Mouse (Mus musculus) skeletal muscle tissue, adult 2 months (tissue): ENCODE results near the gene Gm1604a.
"Not testable (repeated sequence)": the region's sequence is repeated elsewhere in the genome, so short reads cannot be mapped to it uniquely, and the experiment has no call there.

Source experiments
- DNase-seq: peaks from one replicate; pipeline ENCODE4 v3.0.0-alpha.2; 2012; ENCODE audit warnings: low read depth, low spot score

Gene Gm1604a

DNA sequence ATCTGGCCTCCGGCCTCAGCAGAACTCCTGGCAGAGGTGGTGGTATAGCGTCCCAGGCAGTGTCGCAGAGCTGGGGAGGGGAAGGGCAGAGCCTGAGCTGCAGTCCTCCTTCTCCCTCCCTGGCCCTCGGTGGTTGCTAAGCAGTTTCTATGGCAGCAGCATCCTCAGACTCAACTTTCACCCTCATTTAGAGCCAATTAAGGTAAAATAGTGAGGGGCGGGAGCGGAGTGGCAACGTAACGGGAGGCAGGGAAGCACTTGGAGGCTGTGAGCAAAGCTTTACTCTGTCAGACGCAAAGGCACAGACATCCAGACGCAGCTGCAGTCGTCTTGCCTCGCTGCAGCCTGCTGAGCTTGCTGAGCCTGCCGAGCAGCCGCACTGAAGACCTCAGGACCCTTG is at the start of gene Gm1604a:
Gene Gm1604a (plus strand): TSS at position 312 of the 400 bp plus-strand sequence.
- DNase-seq, result not testable (repeated sequence)

DNA sequence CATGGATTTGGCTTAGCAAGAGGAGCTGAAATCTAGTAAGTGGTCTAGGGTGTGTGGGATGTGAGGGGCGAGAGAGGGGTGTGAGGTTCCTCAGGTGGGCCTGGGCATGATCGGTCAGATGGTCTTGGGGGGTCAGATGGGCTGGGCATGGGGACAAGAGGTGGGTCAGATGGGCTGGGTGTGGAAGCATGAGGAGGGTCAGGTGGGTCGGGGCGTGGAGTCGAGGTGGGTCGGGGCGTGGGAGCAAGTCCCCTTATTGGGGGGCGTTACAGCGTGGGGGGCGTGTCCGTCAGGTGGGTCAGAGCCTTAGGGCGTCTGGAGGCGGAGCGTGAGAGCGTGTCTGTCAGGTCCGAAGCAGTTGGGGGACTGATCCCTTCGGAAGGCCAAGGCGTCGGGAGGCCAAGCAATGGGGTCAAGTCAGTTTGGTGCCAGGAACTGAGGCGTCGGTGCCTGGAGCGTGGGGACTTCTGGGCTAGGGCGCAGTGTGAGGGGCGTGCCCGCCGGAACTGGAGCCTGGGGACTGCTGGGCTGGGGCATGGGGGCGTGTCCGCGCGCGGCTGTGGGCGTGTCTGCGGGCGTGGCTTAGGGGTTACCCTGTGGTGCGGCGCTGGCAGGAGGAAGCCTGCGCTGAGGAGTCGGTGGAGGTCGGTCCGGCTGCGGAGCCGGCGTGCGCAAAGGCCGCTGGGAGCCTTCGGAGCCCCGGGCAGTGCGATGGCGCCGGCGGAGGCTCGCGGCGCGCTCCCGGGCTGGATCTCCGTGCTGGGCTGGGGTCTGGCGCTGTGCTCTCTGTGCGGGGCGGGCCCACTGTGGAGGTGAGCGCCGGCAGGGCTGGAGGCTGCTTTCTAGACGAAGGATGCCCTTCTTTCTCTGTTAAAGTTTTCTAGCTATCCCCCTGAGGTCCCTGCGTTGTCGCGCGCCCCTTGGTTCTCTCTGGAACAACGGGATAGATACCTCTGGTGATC is 46.8 kb upstream of the Gm1604a start, which contains the start of gene Gm49721:
Gene Gm49721 (plus strand): TSS at position 618 of the 962 bp plus-strand sequence.
- not testable (repeated sequence) for DNase-seq

- DNase-seq, result peak; percentile 18
Measured at GRCm38 (mm10) chr17:6979380-6979779, 46.0 kb upstream of the Gm1604a start.

DNA sequence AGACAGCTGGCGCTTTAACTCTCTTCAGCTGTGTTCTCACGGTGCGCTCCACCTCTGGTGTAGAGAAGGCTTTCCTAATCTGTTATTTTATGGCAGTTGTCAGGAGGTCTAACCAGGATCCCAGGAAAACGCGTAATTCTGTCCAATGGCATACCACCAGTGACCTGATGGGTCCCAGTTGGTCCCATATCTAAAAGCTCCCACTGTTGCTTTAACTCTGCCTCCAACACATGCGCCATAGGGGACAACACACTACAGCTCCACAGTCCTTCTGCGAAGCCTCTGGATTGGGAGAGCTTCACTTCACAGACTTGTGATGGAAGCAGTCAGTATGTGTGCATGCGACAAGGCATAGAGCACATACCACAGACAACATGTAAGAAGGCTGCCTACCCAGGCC is 45.2 kb upstream of the Gm1604a start:
- not testable (repeated sequence) for DNase-seq

- DNase-seq, result not testable (repeated sequence)
Measured at GRCm38 (mm10) chr17:6986118-6986517, 39.2 kb upstream of the Gm1604a start.

DNA sequence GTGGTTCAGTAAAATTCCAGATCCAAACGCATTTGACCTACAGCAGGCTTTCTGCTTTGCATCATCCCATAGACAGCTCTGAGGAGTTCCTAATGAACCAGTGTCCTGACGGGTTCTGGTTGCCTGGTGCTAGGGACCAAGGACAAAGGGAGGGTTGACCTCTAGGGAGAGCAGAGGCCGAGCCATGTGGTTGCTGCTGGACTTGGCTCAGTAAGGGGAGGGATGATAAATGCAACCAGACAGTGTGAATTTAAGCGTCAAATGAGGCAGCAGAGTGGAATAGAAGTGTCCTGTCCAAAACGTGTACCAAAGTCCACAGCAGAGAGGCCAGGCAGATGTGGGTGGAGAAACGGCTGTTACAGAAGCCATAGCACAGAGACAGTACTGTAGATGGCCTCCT is 29.9 kb upstream of the Gm1604a start:
- DNase-seq, result not testable (repeated sequence)

GRCm38 (mm10) chr17:6996826-6997225 is 28.5 kb upstream of the Gm1604a start:
- DNase-seq, result not testable (repeated sequence)

DNA sequence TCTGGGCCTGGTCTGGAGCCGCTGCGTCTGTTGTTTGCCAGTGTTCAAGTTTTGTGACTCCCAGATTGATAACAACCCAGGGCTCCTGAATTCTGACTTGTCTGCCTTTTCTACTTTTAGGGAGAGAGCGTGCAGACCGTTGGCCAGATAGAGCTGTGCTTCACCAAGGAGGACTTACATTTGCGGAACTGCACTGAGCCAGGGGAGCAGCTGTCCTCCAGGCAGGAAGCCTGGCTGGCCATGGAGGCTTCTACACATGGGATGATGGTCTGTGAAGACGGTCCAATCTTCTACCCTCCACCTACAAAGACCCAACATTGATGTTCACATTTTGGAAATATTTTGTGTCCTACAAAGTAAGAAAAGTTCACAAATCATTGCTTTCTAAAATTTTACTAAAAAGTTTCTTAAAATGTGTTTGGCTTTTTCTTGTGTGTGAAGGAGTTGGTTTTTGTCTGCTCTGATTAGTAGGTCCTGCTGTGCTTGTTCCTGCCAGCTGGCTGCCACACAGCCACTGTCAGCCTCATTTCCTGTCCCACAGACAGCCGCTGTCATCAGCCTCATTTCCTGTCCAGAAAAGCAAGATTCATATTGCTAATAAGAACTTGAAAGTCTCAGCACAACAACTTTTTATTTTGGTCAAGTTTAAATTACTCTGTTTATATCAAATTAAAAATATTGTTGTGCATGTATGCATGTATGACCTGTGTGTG is 27.4 kb upstream of the Gm1604a start:
- not testable (repeated sequence) for DNase-seq

- DNase-seq, result not testable (repeated sequence)
Measured at GRCm38 (mm10) chr17:7001790-7002585, 23.4 kb upstream of the Gm1604a start.

GRCm38 (mm10) chr17:7003392-7003791 is 22.0 kb upstream of the Gm1604a start:
- not testable (repeated sequence) for DNase-seq

- not testable (repeated sequence) for DNase-seq
Measured at GRCm38 (mm10) chr17:7005646-7006045, 19.7 kb upstream of the Gm1604a start.

- not testable (repeated sequence) for DNase-seq
Measured at GRCm38 (mm10) chr17:7008885-7009284, 16.5 kb upstream of the Gm1604a start.

DNA sequence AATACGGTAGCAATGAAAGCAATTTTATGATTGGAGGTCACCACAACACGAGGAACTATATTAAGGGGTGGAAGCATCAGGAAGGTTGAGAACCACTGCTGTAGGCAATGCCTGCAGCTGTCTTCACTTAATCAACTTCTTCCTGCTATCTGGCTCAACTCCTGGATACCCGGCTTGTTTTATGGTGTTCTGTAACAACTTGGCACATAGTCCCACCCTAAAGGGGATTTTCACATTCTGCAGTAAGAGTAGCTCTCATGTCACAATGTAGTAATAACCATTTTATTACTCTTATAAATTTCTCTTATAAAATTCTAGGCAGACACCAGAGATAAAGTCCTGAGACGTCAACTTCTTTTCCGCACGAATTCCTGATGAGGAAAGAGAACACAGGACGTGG is 15.9 kb upstream of the Gm1604a start:
- not testable (repeated sequence) for DNase-seq

DNA sequence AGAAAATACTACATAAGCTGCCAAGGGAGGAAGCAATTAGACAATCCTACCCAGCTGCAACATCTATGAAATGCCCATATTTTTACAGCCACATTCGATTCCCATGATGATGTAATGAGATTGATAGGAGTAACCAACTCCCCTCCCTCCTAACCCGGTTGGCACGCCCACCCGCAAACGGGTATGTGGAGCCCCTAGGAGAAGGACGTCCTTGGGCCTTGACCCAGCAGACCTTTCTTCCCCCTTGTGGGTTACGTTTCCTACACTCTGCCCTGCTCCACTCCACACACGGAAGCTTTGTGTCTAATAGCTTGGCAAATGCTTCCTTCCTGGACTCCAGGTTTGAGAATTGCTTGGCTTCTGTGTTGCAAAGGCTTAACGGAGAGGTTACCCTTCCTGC is 15.5 kb upstream of the Gm1604a start:
- not testable (repeated sequence) for DNase-seq

DNA sequence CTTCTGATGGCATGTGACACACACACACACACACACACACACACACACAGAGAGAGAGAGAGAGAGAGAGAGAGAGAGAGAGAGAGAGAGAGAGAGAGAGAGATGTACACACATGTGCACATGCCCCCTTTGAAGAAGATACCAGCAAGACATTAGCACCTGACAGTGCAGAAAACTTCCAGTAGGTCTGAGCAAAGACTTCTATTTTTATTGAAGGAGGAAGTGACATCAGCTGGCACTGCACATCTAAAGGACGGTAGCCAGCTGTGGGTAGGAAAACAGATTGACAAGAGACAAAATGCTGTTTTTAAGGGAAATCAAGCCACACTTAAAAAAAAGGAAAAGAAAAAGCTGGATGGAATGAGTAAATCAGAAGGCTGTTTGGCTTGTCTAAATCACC is 11.2 kb upstream of the Gm1604a start:
- not testable (repeated sequence) for DNase-seq

GRCm38 (mm10) chr17:7025764-7026346 is 487 bp downstream of the Gm1604a start:
- not testable (repeated sequence) for DNase-seq

- not testable (repeated sequence) for DNase-seq
Measured at GRCm38 (mm10) chr17:7030204-7030603, 4.8 kb downstream of the Gm1604a start.

DNA sequence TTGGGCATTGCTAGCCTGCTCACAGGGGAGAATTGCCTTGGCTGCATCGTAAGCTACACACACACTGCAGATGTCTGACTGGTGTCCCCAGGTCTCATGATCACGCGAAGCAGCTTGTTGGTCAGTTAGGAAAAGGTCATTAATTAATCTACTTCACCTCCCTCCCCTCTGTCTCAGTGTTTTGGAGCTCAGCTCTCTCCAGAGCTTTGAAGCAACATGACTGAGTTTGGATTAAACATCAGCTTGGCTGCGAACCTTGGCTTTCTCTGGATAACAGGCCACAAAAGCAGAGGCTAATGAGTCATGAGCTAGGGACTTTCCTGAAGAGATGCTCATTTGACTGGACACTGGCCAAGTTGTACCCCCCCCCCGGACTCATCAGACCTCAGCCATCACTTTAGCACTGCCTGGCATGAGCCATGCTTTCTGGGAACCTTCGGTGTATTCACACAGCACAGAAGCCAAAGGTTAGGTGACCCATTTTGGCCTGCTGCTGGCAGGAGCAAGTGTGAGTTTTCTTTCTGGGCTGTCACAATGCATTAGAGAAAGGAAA is 5.3 kb downstream of the Gm1604a start:
- not testable (repeated sequence) for DNase-seq

- not testable (repeated sequence) for DNase-seq
Measured at GRCm38 (mm10) chr17:7033192-7034166, 8.1 kb downstream of the Gm1604a start.
